Mouse (Mus musculus): ENCODE data around the gene Il12rb1. TPM values are rescaled to one million over a fixed set of nuclear protein-coding genes. Genes with fewer than 3 reads are reported as not detected.

The Il12rb1 gene
- polyA plus RNA-seq, 1 experiment = 0.20 TPM

- TF ChIP-seq CTCF (IDR thresholded peaks at IDR 0.05; ENCODE audit: low read depth, low read length) = no peak
- TF ChIP-seq POLR2A (IDR thresholded peaks at IDR 0.05; ENCODE audit: borderline replicate concordance, low read depth, low read length) = no peak
- peak overlapping the region; percentile 17; the same call in 1 of the 2 replicates for H3K27ac ChIP-seq (ENCODE audit: insufficient read depth, low read depth, low read length)
- peaks cover 21% of the 10 kb centered on the region for H3K4me1 ChIP-seq (ENCODE audit: control insufficient read depth, insufficient read depth, low read length)
- no peak overlapping the region for H3K4me3 ChIP-seq (ENCODE audit: insufficient read depth, low read length)
These were observed 45.6 kb downstream of the Il12rb1 start for GRCm38 (mm10) chr8:70853863-70854262.

- Histone ChIP-seq H3K4me1 (ENCODE audit: control insufficient read depth, insufficient read depth, low read length) (peaks cover 26% of the 10 kb centered on the region), H3K27ac (ENCODE audit: insufficient read depth, low read depth, low read length) (no peak overlapping the region), H3K4me3 (ENCODE audit: insufficient read depth, low read length) (no peak overlapping the region; the same call in 1 of the 2 replicates)
- TF ChIP-seq POLR2A (IDR thresholded peaks at IDR 0.05; ENCODE audit: borderline replicate concordance, low read depth, low read length) (no peak), CTCF (IDR thresholded peaks at IDR 0.05; ENCODE audit: low read depth, low read length) (no peak)
These were observed 47.8 kb downstream of the Il12rb1 start for GRCm38 (mm10) chr8:70856028-70856427.

GRCm38 (mm10) chr8:70856541-70857197 is 48.4 kb downstream of the Il12rb1 start:
- no peak for TF ChIP-seq POLR2A (IDR thresholded peaks at IDR 0.05; ENCODE audit: borderline replicate concordance, low read depth, low read length)
- TF ChIP-seq CTCF (IDR thresholded peaks at IDR 0.05; ENCODE audit: low read depth, low read length) = no peak
- Histone ChIP-seq H3K4me3 (ENCODE audit: insufficient read depth, low read length) (peak overlapping the region; percentile 43), H3K27ac (ENCODE audit: insufficient read depth, low read depth, low read length) (no peak overlapping the region), H3K4me1 (ENCODE audit: control insufficient read depth, insufficient read depth, low read length) (peaks cover 26% of the 10 kb centered on the region)

- Histone ChIP-seq H3K4me3 (ENCODE audit: insufficient read depth, low read length) (no peak overlapping the region), H3K4me1 (ENCODE audit: control insufficient read depth, insufficient read depth, low read length) (peaks cover 26% of the 10 kb centered on the region), H3K27ac (ENCODE audit: insufficient read depth, low read depth, low read length) (no peak overlapping the region)
- TF ChIP-seq CTCF (IDR thresholded peaks at IDR 0.05; ENCODE audit: low read depth, low read length) (no peak), POLR2A (IDR thresholded peaks at IDR 0.05; ENCODE audit: borderline replicate concordance, low read depth, low read length) (no peak)
These were observed 49.3 kb downstream of the Il12rb1 start for GRCm38 (mm10) chr8:70857516-70857915.

- no peak for TF ChIP-seq POLR2A (IDR thresholded peaks at IDR 0.05; ENCODE audit: borderline replicate concordance, low read depth, low read length)
- no peak for TF ChIP-seq CTCF (IDR thresholded peaks at IDR 0.05; ENCODE audit: low read depth, low read length)
- peak within 1 kb of the TSS; percentile 45 for H3K4me3 ChIP-seq (ENCODE audit: insufficient read depth, low read length)
- peaks cover 20% of the 10 kb centered on the region for H3K4me1 ChIP-seq (ENCODE audit: control insufficient read depth, insufficient read depth, low read length)
These were observed 54.8 kb downstream of the Il12rb1 start, which contains the start of gene Kcnn1 for GRCm38 (mm10) chr8:70862824-70863641. Gene Kcnn1, minus strand, starts transcription at chr8:70863258.

GRCm38 (mm10) chr8:70863956-70864711 is 55.9 kb downstream of the Il12rb1 start:
- no peak for TF ChIP-seq POLR2A (IDR thresholded peaks at IDR 0.05; ENCODE audit: borderline replicate concordance, low read depth, low read length)
- TF ChIP-seq CTCF (IDR thresholded peaks at IDR 0.05; ENCODE audit: low read depth, low read length) = no peak
- Histone ChIP-seq H3K27ac (ENCODE audit: insufficient read depth, low read depth, low read length) (no peak overlapping the region), H3K4me1 (ENCODE audit: control insufficient read depth, insufficient read depth, low read length) (peaks cover 13% of the 10 kb centered on the region), H3K4me3 (ENCODE audit: insufficient read depth, low read length) (peak overlapping the region; percentile 13)

More at GRCm38 (mm10) chr8:70862824-70863641, 54.8 kb downstream of the Il12rb1 start, which contains the start of gene Kcnn1:
- H3K27ac ChIP-seq (ENCODE audit: insufficient read depth, low read depth, low read length) = no peak within 1 kb of the TSS

GRCm38 (mm10) chr8:70864712-70865221 is 56.5 kb downstream of the Il12rb1 start:
- H3K4me1 ChIP-seq (ENCODE audit: control insufficient read depth, insufficient read depth, low read length) = peaks cover 12% of the 10 kb centered on the region
- peak overlapping the region; percentile 61 for H3K4me3 ChIP-seq (ENCODE audit: insufficient read depth, low read length)
- TF ChIP-seq POLR2A (IDR thresholded peaks at IDR 0.05; ENCODE audit: borderline replicate concordance, low read depth, low read length) = no peak
- no peak for TF ChIP-seq CTCF (IDR thresholded peaks at IDR 0.05; ENCODE audit: low read depth, low read length)
- H3K27ac ChIP-seq (ENCODE audit: insufficient read depth, low read depth, low read length) = no peak overlapping the region

GRCm38 (mm10) chr8:70865350-70866000 is 57.2 kb downstream of the Il12rb1 start:
- H3K27ac ChIP-seq (ENCODE audit: insufficient read depth, low read depth, low read length) = peak overlapping the region; percentile 26; the same call in 1 of the 2 replicates
- TF ChIP-seq POLR2A (IDR thresholded peaks at IDR 0.05; ENCODE audit: borderline replicate concordance, low read depth, low read length) (no peak), CTCF (IDR thresholded peaks at IDR 0.05; ENCODE audit: low read depth, low read length) (no peak)
- H3K4me1 ChIP-seq (ENCODE audit: control insufficient read depth, insufficient read depth, low read length) = peaks cover 12% of the 10 kb centered on the region
- H3K4me3 ChIP-seq (ENCODE audit: insufficient read depth, low read length) = peak overlapping the region; percentile 61
